Mouse (Mus musculus): Measurements from ENCODE around the gene Serpina1e.

DNA sequence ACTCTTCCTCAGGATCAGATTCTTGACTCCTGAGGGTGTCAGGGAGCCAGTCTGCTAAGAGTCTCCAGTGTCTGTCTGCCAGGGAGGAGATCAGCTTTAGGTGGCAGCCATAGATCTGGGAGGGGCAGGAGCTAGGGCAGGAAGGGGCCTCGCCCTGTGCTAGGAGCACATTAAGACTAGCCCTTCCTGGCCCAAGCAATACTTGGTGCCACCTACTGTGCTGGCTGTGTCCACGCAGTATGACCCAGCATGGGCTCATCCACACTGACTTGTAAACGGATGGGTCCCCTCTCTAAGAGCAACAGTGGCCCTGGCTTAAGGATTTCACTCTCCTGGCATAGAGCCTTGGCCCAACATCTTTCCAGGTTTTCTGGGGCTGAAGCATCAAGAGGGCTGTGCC, at the start of gene Serpina1e:
- no peak for TF ChIP-seq CTCF (IDR thresholded peaks at IDR 0.05)
- no peak for TF ChIP-seq EP300 (IDR thresholded peaks at IDR 0.05)

All from lung, postnatal 0 days (tissue).